Mouse (Mus musculus) layer of hippocampus, postnatal 36 days (tissue): Measurements from ENCODE around the gene Snx3. TPM values are rescaled to one million over a fixed set of nuclear protein-coding genes. Genes with fewer than 3 reads are reported as not detected.

Experiments used
- DNase-seq, 2 experiments: peaks; one replicate each; pipeline ENCODE4 v3.0.0; 2022
- total RNA-seq, 2 experiments: library from RNA; stranded (reverse); gene quantifications; 2 replicates each; pipeline ENCODE4 v1.2.3; 2021

The Snx3 gene
- 100 to 1,000 TPM; 204 to 217 TPM for total RNA-seq

- DNase-seq: peak; percentile 97
These were observed at the start of gene Snx3 for GRCm38 (mm10) chr10:42501775-42502348. Snx3 (plus strand) TSS chr10:42502030.

- DNase-seq: no peak
These were observed 47.6 kb upstream of the Snx3 start for GRCm38 (mm10) chr10:42454266-42454665.

GRCm38 (mm10) chr10:42454690-42455089, 47.1 kb upstream of the Snx3 start:
- no peak for DNase-seq

- DNase-seq: no peak
These were observed 45.8 kb upstream of the Snx3 start for GRCm38 (mm10) chr10:42455981-42456380.

- DNase-seq: no peak
These were observed 44.2 kb upstream of the Snx3 start for GRCm38 (mm10) chr10:42457557-42458191.

- no peak for DNase-seq
These were observed 37.6 kb upstream of the Snx3 start for GRCm38 (mm10) chr10:42464224-42464623.

- DNase-seq: no peak
These were observed 37.0 kb upstream of the Snx3 start for GRCm38 (mm10) chr10:42464805-42465204.

GRCm38 (mm10) chr10:42474946-42475514, 26.8 kb upstream of the Snx3 start:
- no peak for DNase-seq

GRCm38 (mm10) chr10:42476774-42477475, 24.9 kb upstream of the Snx3 start:
- no peak for DNase-seq

GRCm38 (mm10) chr10:42477550-42478340, 24.1 kb upstream of the Snx3 start:
- no peak for DNase-seq

- peak; percentile 94 to 95 for DNase-seq
These were observed 23.5 kb upstream of the Snx3 start, which contains the start of gene Afg1l for GRCm38 (mm10) chr10:42478341-42478720. Afg1l (minus strand) TSS chr10:42478565.

- DNase-seq: no peak
These were observed 21.1 kb upstream of the Snx3 start for GRCm38 (mm10) chr10:42480719-42481118.

- no peak for DNase-seq
These were observed 13.1 kb upstream of the Snx3 start for GRCm38 (mm10) chr10:42488606-42489296.

GRCm38 (mm10) chr10:42491158-42491557, 10.7 kb upstream of the Snx3 start:
- DNase-seq: no peak

GRCm38 (mm10) chr10:42492027-42492771, 9.6 kb upstream of the Snx3 start:
- no peak for DNase-seq

- DNase-seq: no peak
These were observed 8.8 kb upstream of the Snx3 start for GRCm38 (mm10) chr10:42493000-42493399.

GRCm38 (mm10) chr10:42500611-42501010, 1.2 kb upstream of the Snx3 start:
- no peak for DNase-seq

- DNase-seq: no peak
These were observed 669 bp upstream of the Snx3 start for GRCm38 (mm10) chr10:42501161-42501560.

GRCm38 (mm10) chr10:42502349-42503111, 700 bp downstream of the Snx3 start:
- peak; percentile 63 to 68 for DNase-seq

GRCm38 (mm10) chr10:42504096-42504710, 2.4 kb downstream of the Snx3 start:
- no peak for DNase-seq
